Mouse (Mus musculus) cortical plate, adult 2 months (tissue): ENCODE measurements around the gene Tbc1d2. TPM values are rescaled to one million over a fixed set of nuclear protein-coding genes. Genes with fewer than 3 reads are reported as not detected.

ENCODE experiments used
- H3K27ac ChIP-seq: fragments of 200-500 bp; 2 replicates; pipeline ENCODE4 v1.5.1; 2012; ENCODE audit warnings: low read length, control low read depth, inconsistent platforms; ENCODE audit not compliant: insufficient read depth
- H3K4me1 ChIP-seq: fragments of 200-500 bp; 2 replicates; pipeline ENCODE4 v1.6.1; 2011; ENCODE audit warnings: low read length; ENCODE audit not compliant: control insufficient read depth, insufficient read depth
- H3K4me3 ChIP-seq: fragments of 200-500 bp; 2 replicates; pipeline ENCODE4 v1.5.1; 2011; ENCODE audit warnings: mild to moderate bottlenecking, low read length, control low read depth; ENCODE audit not compliant: insufficient read depth
- CTCF ChIP-seq: fragments of 200-500 bp; IDR thresholded peaks from 2 replicates; pipeline ENCODE4 v1.5.1; 2011; ENCODE audit warnings: mild to moderate bottlenecking, control low read depth, low read length; ENCODE audit not compliant: insufficient read depth; ENCODE audit errors: extremely low read depth
- POLR2A ChIP-seq: fragments of 200-500 bp; IDR thresholded peaks from 2 replicates; pipeline ENCODE4 v1.6.1; 2011; ENCODE audit warnings: mild to moderate bottlenecking, low read length, control low read depth; ENCODE audit not compliant: insufficient read depth; ENCODE audit errors: extremely low read depth
- polyA plus RNA-seq: library from polyadenylated mRNA; depleted of rRNA; stranded (reverse); fragments of >200 nt; gene quantifications from 2 replicates; pipeline ENCODE4 v1.2.3, GENCODE M21; 2012; rRNA removed

The Tbc1d2 gene
- polyA plus RNA-seq, 1 experiment: 5.6 TPM

DNA sequence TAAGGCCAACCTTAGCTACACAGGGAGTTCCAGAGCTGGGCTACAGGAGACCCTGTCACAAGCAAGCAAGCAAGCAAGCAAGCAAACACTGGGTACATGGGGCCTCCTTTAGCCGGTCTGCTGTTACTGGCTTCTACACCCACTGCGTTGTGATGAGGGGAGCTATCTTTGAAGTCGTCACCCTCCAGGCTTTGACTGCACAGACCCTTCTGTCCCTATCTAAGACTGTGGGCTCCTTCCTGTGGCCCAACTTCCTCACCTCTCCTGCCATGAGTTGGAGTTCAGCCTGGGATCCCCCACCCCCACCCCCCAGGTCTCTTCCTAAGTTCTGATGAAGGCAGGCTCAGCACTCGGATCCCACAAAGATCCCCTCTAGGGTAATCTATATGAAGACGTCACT is 88.0 kb downstream of the Tbc1d2 start:
- no peak for TF ChIP-seq CTCF
- no peak for TF ChIP-seq POLR2A
- Histone ChIP-seq H3K4me3 (no peak overlapping the region), H3K4me1 (no peaks in the 10 kb centered on the region), H3K27ac (no peak overlapping the region)

DNA sequence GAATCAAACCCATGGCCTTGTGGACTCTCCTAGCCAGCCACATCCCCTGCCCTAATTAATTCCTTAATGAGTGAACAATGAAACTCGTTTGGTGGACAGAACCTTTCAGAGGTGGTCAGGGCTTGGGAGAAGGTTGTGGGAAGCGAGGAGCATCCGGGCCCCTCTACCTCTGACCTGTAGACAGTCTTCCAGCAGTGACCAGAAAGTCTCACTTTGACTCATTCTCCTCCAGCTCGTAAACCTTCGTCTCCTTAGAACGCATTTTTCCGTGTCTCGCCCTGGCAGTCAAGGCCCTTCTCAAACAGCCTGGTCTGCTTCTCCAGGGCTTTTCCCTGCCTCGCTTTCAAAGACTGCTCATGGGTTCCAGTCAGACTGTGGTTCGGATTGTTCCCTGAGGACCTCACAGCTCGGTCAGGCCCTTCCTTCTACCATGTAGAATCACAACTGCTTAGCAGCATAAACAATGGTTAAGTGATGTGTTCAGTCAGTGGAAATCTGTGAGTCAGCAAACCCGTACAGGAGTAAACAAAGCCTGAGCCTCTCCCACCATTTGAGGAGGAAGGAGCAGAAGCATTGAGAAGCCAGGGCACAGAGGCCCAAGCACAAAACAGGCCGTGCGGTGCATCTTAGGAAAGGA is 89.8 kb downstream of the Tbc1d2 start:
- TF ChIP-seq CTCF: no peak
- no peak for TF ChIP-seq POLR2A
- no peak overlapping the region for H3K4me3 ChIP-seq
- no peak overlapping the region for H3K27ac ChIP-seq
- no peaks in the 10 kb centered on the region for H3K4me1 ChIP-seq

DNA sequence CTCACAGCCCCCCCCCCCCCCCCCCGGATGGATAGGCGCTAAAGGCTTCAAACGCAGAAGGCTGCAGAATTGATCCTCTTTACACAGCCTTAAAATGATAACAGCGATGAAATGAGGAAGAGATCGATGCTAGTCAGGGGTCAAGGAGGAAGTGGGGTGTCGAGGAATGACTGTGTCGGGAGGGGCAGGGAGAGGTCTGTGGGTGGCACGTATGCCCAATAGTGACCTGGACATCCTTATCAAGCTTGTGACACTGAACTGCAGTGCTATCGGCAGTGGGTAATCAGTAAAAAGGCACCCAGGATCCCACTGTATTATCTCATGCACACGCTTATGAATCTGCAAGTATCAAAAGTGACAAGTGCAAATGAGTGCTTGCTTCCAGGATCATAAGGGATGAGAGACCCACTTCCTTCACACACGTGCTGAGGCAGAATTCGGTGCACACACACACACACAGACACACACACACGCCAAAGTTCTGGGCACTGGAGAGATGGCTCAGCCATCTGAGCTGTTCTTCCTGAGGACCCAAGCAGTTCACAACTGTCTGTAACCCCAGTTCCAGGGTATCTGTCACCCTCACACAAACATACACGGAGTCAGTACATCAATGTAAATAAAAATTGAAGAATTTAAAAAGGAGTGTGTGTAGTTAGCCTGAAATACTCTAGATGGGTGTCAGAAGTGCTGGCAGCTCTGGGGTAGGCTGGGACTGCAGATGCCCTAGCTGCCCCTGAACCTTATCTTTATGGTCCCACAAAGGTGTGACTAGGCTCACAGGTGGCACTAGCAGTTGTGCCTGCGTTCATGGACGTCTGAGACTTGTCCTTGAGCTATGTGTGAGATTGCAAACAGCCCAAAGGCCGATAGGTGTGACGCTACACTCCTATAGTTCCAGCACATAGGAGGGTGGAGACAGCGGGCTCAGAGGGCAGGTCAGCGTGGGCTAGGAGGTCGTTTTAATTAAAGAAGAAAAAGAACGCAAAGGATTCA is 91.0 kb downstream of the Tbc1d2 start:
- Histone ChIP-seq H3K4me1 (no peaks in the 10 kb centered on the region), H3K27ac (no peak overlapping the region), H3K4me3 (no peak overlapping the region)
- TF ChIP-seq CTCF: no peak
- TF ChIP-seq POLR2A: no peak

DNA sequence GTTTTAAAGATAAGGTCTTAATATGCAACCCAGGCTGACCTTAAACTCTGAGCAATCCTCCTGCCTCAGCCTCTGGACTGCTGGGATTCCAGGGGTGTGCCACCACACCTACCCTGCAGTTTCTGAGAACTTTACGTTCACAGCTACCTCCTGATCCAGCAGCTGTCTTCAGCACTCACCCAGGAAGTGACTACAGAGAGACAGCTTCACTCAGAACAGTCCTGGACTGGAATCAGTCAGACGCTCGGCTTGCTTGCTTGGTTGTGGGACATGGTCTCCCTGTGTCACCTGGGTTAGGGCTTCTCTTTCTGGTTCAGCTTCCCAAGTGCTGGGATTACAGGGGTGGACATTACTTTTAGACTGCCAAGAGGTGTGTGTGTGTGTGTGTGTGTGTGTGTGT is 93.1 kb downstream of the Tbc1d2 start:
- Histone ChIP-seq H3K4me1 (no peaks in the 10 kb centered on the region), H3K27ac (no peak overlapping the region), H3K4me3 (no peak overlapping the region)
- TF ChIP-seq CTCF (no peak), POLR2A (no peak)

DNA sequence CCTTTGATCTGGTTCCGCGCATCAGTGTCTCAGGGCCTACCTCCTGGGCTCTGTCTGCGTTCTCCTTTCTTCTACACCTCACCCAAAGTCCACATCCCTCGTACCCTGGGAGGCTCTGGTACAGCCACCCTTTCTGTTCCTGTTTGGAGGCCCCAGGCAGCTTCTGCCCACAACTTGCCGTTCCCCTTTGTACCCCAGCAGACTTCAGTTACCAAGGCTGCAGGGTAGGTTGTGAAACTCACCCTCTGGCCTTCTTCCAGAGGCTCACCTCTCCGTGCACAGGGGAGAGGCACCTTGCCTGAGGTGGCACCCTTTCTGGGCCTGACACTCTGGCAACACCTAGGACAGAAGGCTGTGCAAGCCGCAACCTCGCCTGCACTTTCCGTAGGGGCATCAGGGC is 94.2 kb downstream of the Tbc1d2 start:
- H3K4me1 ChIP-seq: no peaks in the 10 kb centered on the region
- H3K4me3 ChIP-seq: no peak overlapping the region
- TF ChIP-seq POLR2A (no peak), CTCF (no peak)
- no peak overlapping the region for H3K27ac ChIP-seq

Other genes with a start within 250 kb of the Tbc1d2 start
- not detected in 2 replicates for gene Hemgn, start 236.7 kb downstream of the Tbc1d2 start, polyA plus RNA-seq
- gene Anp32b, start 199.3 kb downstream of the Tbc1d2 start, polyA plus RNA-seq: 37.2 and 38.6 TPM in 2 replicates
- 18.4 and 18.6 TPM in 2 replicates for gene Nans, start 161.0 kb downstream of the Tbc1d2 start, polyA plus RNA-seq
- gene Trim14, start 114.1 kb downstream of the Tbc1d2 start, polyA plus RNA-seq: 1.0 and 1.2 TPM in 2 replicates
- gene Coro2a, start 48.0 kb downstream of the Tbc1d2 start, polyA plus RNA-seq: 23.2 and 24.4 TPM in 2 replicates